Mouse (Mus musculus) left cerebral cortex, postnatal 36 days (tissue): ENCODE data around the gene Nup188. TPM values are rescaled to one million over a fixed set of nuclear protein-coding genes. Genes with fewer than 3 reads are reported as not detected.
A peak's percentile ranks its signal among the peaks of the same experiment; 100 is the strongest.

Experiments
- DNase-seq, 2 experiments: peaks; one replicate each; pipeline ENCODE4 v3.0.0; 2021 to 2022; ENCODE audit warnings: low spot score in 2 of 2, mixed read lengths in 1 of 2
- intact Hi-C: fragments of 180-260 bp; cut with DNase I; formaldehyde crosslinking; loops from one replicate; pipeline ENCODE4 v1.15.1; 2025
- microRNA-seq: library from miRNA; unstranded; fragments of <30 nt; microRNA quantifications from one replicate; pipeline ENCODE4 v1.2.0, GENCODE M21; 2022
- total RNA-seq, 2 experiments: library from RNA; stranded (reverse); gene quantifications; 2 replicates each; pipeline ENCODE4 v1.2.3; 2021

Nup188 gene
- total RNA-seq, 2 experiments from 2014 or later = 17.7 to 26.0 TPM

DNA sequence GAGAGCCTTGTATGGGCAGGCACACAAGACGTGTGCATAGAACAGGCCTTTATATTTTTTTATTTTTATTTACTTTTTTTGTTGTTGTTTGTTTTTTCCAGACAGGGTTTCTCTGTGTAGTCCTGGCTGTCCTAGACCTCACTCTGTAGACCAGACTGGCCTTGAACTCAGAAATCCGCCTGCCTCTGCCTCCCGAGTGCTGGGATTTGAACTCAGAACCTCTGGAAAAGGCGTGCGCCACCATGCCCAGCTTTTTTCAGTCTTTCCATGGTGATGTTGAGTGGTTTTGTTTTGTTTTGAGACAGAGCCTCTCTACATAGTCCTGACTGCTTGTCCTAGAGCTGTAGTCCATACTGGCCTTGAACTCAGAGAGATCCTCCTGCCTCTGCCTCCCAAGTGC lies 86.5 kb downstream of the Nup188 start:
- intact Hi-C loops = no loop called here
- no peak for DNase-seq

DNA sequence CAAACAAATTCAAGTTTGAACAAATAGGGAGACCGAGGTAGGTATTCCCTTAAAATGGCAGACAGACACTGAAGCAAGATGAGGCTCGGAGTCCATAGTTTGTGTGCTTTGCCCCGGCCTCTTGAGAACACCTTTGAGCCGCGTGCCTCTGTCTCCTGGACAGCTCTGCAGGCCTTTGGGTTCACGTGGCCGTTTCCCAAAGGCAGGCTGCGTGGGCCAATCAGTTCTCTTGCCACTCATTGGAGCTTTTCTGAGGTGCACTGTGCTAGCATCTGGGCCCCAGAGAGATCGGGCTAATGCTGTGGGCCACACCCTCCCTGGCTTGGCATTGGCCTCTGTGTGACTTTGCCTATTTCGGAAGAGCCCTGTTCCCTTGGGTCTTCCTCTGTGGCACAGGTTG lies 89.7 kb downstream of the Nup188 start:
- DNase-seq = no peak
- intact Hi-C loops = no loop called here

DNA sequence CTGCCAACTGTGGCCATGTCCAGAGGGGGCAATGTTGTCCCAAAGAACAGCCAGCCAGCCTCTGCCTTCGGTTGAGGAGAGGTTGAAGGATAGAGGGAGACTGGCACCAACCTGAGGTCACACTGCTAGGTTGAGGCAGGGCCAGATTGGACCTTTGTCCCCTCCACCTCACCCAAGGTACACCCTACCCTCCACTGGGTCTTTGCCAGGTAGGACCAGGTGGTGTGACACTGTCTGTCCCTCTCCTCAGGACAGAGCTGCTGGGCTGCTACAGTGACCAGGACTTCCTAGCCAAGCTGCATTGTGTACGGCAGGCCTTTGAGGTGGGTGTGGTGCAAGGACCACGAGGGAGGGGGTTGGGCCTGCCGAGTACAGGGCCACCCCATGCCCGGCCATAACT lies 91.5 kb downstream of the Nup188 start:
- intact Hi-C loops = no loop called here
- no peak for DNase-seq

DNA sequence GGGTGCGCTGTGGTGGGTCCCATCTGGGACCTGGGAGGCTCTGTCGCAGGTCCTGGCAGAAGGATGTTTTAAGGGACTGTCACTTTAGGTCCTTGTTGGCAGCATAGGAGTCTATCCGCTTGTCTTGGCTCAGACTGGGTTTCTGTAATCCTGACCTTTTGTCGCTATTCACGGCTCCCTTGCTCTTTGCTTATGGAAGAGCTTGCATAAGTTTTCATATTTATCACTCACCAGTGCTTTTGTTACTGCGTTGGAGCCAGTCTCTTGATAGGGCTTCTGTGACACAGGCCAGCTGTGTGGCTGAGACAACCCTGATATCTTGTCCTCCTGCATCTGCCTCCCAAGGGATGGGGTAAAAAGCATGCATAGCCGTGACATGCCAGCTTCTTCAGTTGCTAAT lies 93.1 kb downstream of the Nup188 start:
- no peak for DNase-seq
- intact Hi-C loops = no loop called here

DNA sequence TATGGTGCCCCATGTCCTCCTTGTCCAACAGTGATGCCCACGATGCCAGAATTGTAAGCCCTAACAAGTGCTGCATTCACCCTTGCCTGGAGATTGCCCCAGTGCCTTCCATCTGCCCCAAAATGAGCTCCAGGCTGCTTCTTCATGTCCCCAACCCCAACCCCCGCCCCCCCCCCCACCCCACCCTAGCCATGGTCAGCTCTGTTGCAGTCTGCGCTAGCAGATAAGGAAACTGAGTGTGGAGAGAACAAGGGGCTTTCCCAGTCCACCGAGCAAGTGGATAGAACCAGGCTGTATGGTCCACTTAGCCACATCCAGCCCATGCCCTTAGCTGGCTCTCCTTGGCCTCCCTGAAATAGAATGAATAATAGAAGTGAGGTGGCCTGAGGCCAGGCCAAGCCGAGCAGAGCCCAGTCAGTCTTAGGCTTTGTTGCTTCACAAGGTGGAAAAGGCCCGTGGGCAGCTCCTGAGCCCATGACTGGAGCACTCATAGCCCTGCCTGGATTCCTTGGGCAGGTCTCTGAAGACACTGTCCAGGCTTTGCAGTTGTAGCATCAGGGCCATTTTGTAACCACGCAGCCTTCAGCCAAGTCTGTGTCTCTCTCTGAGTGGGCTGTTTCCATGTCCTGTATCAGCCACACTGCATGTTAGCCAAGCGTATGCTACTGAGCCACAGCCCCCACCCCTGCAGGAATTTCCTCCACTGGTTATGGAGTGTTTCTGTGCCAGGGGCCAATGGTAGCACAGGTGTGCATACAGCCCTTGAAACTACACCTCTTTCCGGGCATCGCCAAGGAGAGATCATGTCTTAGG lies 94.6 kb downstream of the Nup188 start:
- intact Hi-C loops = no loop called here
- no peak for DNase-seq

DNA sequence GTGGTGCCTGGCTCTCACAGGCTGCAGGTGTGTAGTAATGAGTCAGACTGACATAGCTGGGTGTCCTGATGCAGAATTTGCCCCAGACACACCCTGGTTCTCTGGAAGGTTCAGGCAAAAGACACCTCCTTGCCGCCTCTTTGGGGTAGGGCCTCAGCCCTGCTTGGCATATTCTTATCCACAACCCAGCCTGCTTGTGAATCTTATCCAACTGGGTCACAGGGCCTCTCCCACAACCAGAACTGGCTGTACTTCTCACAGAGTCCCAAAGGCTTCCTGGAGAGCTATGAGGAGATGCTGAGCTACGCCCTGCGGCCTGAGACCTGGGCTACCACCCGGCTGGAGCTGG lies 95.2 kb downstream of the Nup188 start:
- no peak for DNase-seq
- intact Hi-C loops = no loop called here

DNA sequence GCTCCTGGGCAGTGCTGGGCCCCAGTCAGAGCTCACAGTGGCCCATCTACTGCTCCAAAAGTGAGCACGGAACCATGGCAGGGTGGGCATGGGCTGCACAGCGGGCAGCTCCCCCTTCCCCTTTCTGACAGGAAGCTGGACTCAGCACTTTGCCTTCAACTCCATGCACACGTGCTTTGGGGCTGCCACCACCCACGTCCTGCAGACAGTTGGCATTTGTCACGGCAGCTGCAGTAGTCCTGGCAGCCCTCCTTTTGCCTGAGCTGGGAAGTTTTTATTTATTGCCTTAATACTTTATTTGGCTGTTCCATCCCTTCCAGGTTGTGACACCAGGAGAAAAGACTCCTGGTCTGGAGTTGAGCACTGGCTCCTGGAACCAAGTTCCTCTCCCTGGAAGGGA lies 98.6 kb downstream of the Nup188 start:
- no peak for DNase-seq
- intact Hi-C loops = no loop called here

DNA sequence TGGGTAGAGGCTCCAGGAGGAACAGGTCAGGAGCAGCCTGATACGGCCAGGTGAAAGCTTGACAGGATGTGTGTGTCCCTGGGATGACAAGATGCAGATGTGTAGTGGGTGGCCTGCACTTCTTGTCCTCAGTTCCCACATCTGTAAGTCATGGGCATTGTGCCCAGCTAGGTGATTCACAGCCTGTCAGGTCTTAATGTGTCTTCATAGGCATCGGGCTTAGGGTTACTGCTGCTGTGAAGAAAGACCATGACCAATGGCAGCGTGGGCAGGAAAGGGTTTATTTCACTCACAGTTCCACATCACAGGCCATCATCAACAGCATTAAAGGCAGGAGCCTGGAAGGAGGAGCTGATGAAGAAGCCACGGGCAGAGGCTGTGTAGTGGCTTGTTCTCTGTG lies 99.4 kb downstream of the Nup188 start:
- DNase-seq = no peak
- intact Hi-C loops = no loop called here

DNA sequence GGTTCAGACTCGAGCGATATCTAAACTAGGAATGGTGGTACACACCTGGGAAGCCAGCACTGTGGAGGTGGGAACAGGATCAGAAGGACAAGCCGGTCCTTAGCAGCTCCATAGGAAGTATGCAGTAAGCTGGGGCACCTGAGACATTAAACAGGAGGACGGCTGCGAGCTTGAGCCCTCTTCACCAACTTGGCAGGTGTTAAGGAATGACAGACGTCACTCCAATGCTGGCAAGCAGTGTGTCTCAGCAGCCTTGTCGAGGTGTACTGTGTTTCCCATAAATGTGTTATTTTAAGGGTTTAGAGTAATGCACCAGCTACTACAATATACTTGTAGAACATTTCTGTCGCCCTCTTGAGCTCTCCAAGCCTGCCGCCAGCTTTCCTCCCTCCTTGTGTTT lies 100.7 kb downstream of the Nup188 start:
- intact Hi-C loops = no loop called here
- no peak for DNase-seq

DNA sequence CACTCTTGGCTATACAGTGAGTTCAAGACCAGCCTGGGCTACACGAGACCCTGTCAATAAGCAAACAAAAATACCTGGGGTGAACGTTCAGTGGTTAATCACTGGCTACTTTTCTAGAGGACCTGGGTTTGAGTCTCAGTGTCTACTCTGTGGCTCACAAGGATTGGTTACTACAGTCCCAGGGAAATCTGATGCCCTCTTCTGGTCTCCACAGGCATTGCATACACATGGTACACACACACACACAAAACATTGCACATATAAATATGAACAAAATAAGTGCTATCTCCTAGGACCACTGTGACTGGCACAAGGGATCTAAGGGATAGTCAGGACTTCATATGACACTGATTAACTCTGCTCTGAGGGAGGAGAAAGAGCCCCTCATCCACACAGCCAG lies 102.8 kb downstream of the Nup188 start:
- DNase-seq = no peak
- intact Hi-C loops = no loop called here

DNA sequence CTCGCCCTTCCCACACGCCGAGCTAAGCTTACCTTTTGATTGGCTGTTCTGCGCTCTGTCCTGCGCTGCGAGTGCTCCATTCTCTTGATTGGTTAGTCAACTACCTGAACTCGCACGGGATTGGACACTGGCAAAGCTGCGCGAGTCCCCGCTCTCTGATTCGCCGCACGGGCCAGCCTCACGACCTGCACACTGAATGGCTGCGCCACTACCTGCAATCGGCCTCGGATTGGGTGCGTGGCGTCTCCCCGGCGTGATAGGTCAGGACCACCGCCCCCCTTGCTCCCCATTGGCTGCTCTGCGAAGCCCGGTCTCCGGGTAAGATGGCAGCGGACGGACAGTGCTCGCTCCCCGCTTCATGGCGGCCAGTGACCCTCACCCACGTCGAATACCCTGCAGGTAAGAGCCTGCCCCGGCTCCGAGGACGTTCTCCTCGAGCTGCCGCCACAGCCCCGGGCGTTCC lies 105.9 kb downstream of the Nup188 start, which contains the start of gene Dolpp1:
Gene Dolpp1 (plus strand): TSS at position 141 of the 463 bp plus-strand sequence.
- DNase-seq = peak; percentile 98 to 99
- intact Hi-C loops = no loop called here

DNA sequence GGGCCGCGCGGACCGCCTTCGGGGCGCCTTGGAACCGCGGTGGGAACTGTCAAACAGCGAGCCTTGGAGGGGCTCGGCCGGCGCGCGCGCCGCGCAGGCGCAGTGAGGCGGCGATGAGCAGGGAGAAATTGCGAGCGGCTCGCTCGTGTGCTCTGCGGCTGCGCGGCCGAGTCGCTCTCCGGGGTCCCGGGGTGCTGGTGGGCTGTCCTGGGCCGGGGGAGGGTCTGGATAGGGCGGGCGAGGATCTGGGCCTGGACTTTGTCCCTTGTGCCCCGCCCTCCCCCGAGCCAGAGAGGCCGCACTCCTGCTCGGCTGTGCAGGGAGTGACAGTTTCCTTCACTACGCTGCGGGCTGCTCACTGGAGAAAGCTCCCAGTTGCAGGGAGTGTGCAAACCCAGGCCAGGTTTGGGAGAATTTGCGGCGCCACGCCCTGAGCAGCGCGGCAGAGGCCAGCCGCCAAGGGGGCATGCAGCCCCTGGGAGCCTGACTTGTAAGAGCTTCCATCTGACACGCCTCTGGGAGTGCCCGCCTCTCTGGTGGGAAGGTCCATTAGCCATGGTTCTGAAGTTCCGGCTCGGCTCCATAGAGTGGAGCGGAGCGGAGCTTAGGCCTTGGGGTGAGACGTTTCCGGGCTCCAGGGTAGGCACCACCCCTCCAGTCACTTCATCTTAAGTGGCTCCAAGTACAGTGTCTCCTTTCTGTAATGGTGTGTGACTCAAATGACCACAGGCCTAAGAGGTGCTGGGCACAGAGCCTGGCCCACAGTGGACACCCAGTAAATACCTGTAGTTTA lies 106.6 kb downstream of the Nup188 start:
- intact Hi-C loops = no loop called here
- DNase-seq = peak in 1 of 2 experiments; percentile 70

DNA sequence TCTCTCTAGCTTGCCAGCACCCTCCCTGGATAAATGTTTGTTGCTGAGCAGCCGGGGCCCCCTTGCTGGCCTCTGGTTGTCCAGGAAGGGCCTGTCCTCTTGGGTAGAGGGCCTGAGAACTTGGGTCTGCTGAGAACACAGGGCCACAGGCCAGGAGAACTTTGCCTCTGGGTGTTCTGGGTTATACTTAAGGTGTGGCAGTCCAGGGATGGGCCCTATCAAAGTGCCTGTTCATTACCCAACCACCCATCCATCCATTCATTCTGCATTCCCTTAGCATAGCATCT lies 107.1 kb downstream of the Nup188 start:
- intact Hi-C loops = no loop called here
- DNase-seq = no peak

Small RNAs within 50 kb of the gene (microRNA-seq; reads per million reads assigned to microRNA genes)
- gene Gm47292 = not detected

Other genes with a start within 250 kb of the Nup188 start
- gene Wdr34, start 237.5 kb upstream of the Nup188 start, total RNA-seq = 10 to 100 TPM; 38.6 to 40.8 TPM
- 100 to 1,000 TPM; 180 to 185 TPM for gene Set, start 229.0 kb upstream of the Nup188 start, total RNA-seq
- gene Pkn3, start 208.7 kb upstream of the Nup188 start, total RNA-seq = 1 to 10 TPM; 1.1 to 2.9 TPM
- 1 to 10 TPM; 7.2 to 8.6 TPM for gene Zdhhc12, start 192.7 kb upstream of the Nup188 start, total RNA-seq
- gene Zer1, start 161.8 kb upstream of the Nup188 start, total RNA-seq = 100 to 1,000 TPM; 154 to 161 TPM
- 10 to 100 TPM; 48.0 to 63.9 TPM for gene Tbc1d13, start 152.7 kb upstream of the Nup188 start, total RNA-seq
- gene Endog, start 114.9 kb upstream of the Nup188 start, total RNA-seq = 10 to 100 TPM; 19.3 to 25.0 TPM
- 10 to 100 TPM; 36.8 to 37.4 TPM for gene Spout1, start 107.9 kb upstream of the Nup188 start, total RNA-seq
- gene Kyat1, start 80.5 kb upstream of the Nup188 start, total RNA-seq = 10 to 100 TPM; 14.2 to 15.4 TPM
- 10 to 100 TPM; 59.6 to 62.3 TPM for gene Lrrc8a, start 48.7 kb upstream of the Nup188 start, total RNA-seq
- gene Gm28035, start 45.8 kb upstream of the Nup188 start, total RNA-seq = 10 to 100 TPM in 1 of 2 experiments, 1 to 10 TPM in 1; 7.8 to 13.6 TPM
- gene Phyhd1, start 20.2 kb upstream of the Nup188 start, total RNA-seq = 10 to 100 TPM; 13.8 to 26.5 TPM
- gene Gm28038, start 5.4 kb upstream of the Nup188 start, total RNA-seq = not detected
- gene Dolk, start 63 bp upstream of the Nup188 start, total RNA-seq = 10 to 100 TPM; 22.3 to 28.8 TPM
- 100 to 1,000 TPM; 267 to 316 TPM for gene Sh3glb2, start 72.9 kb downstream of the Nup188 start, total RNA-seq
- 100 to 1,000 TPM; 106 to 124 TPM for gene Miga2, start 77.8 kb downstream of the Nup188 start, total RNA-seq
- 10 to 100 TPM; 24.4 to 27.0 TPM for gene Dolpp1, start 105.9 kb downstream of the Nup188 start, total RNA-seq
- 10 to 100 TPM; 46.3 to 54.5 TPM for gene Crat, start 129.4 kb downstream of the Nup188 start, total RNA-seq
- gene Ptpa, start 129.6 kb downstream of the Nup188 start, total RNA-seq = 100 to 1,000 TPM; 175 to 182 TPM
- 10 to 100 TPM; 17.9 to 21.3 TPM for gene Ier5l, start 187.8 kb downstream of the Nup188 start, total RNA-seq